Mouse (Mus musculus) heart, postnatal 14 days (tissue): ENCODE measurements at regions not wholly inside any gene's neighbourhood (a gene's known extent, or its start where the extent isn't known, plus 50 kb on each side); places are given as distances from the start of the nearest gene placed in this dataset.
"Not testable (repeated sequence)": the region's sequence is repeated elsewhere in the genome, so short reads cannot be mapped to it uniquely, and the experiment has no call there.

Experiments used
- DNase-seq, 2 experiments: peaks; one replicate each; pipeline ENCODE4 v3.0.0; 2021 to 2022
- intact Hi-C: fragments of 180-260 bp; cut with DNase I; formaldehyde crosslinking; loops from one replicate; pipeline ENCODE4 v1.15.1; 2025

- no peak for DNase-seq
- intact Hi-C loops: no loop called here
Measured at GRCm38 (mm10) chr9:91004214-91004613, 358.0 kb upstream of the Zic4 start.

GRCm38 (mm10) chr9:91040546-91040945, 321.7 kb upstream of the Zic4 start:
- no peak for DNase-seq
- intact Hi-C loops: no loop called here

DNA sequence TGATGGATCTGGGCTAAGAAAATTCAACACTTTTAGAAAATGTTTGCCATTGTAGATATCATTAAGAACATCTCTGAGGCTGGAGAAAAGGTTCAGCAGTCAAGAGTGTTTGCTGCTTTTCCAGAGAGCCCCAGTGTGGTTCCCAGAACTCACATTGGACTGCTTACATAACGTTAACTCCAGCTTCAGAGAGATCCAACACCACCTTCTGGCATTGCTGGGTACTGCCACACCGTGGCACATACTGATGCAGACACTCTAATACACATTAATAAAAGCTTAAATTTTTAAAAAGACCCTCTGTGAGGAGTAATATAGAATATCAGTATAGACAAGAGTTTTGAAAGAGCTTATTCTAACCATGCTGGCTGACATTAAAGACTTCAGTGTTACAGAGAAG, 313.6 kb upstream of the Zic4 start:
- DNase-seq: no peak
- intact Hi-C loops: no loop called here

- no peak for DNase-seq
- intact Hi-C loops: no loop called here
Measured at GRCm38 (mm10) chr9:91053065-91053793, 309.0 kb upstream of the Zic4 start.

GRCm38 (mm10) chr9:91059460-91059859, 302.8 kb upstream of the Zic4 start:
- no peak for DNase-seq
- intact Hi-C loops: no loop called here

DNA sequence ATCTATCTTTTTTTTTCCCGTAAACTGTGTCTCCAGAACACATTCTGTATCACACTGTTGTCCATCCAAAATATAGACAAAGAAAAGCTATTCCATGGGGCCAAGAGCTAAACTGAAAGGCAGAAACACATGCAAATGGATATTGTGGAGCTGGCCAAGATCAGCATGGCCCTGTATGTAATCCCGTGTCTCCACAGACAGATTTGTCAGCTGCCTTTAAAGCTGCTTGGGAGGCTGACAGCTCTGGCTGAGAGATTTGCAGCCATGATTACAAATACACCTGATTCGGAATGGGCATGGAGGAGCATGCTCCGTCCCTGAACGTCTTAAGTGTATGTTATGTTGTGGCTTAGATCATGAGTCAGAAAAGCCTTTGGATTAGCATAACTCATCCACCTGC, 292.7 kb upstream of the Zic4 start:
- intact Hi-C loops: no loop called here
- DNase-seq: no peak

DNA sequence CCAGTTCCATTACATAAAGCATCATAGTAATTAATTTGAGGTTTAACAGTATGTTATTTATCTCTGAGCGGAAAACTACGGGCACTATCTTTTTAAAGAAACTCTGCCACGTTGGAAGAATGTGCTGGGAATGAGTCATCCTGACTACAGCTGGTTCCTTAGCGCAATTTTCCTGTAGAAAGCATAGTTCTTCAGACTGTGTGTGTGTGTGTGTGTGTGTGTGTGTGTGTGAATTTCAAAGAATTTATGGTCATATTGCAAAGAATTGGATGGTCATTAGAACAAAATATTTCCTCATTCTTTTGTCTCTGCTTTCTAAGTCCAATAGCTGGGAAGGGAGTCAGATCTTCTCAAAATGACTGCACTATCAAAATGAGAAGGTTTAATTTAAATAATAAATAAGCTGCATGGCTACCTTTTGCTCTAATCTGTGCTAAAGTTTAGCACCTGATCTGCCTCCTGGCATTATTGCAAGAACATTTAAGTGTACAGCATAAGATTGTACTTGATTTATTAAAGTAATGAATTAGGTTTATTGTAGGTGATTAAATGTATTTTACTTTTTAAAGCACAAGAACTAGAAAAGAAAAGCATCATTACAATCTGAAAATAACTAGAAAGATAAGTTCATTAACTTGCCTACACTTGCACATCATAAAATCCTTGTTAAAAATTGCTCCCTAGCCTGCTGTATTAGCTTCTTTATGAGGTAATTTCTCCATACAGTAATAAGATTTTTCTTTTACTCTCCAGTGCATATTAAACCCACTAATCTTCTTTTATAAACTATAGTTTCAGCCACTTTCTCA, 288.6 kb upstream of the Zic4 start:
- intact Hi-C loops: no loop called here
- DNase-seq: no peak

DNA sequence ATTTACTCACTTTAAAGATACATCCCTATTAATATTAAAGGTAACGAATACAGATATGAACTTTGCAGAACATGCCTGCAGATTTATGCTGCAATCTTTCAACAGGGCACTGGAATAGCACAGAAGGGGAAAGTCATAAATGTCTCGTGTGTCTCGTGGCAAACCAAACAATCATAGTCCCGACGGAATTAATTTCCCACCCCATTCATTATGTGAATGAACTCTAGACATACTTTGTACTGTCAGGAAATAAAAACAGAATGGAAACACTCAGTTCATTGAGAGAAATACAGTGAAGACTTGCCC, 288.1 kb upstream of the Zic4 start:
- intact Hi-C loops: no loop called here

DNA sequence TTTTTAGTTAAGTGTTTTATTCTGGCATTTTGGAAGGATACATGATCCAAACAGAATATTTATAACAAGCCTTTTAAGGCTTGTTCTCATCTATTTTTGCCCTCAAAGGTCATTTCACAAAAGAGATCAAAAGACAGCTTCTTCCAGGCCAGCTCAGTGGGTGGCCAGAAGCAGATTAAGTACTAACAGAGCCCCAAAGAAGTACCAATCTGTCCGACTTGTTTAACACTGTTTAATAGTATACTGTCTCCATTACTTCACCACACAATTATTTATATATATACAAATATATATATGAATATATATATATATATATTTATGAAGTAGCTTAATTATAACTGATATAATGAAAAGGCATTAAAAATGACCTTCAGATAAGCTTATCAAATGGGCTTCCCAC, 284.7 kb upstream of the Zic4 start:
- DNase-seq: no peak
- intact Hi-C loops: no loop called here

More for the DNA sequence above, 288.1 kb upstream of the Zic4 start:
- DNase-seq: no peak

- no peak for DNase-seq
- intact Hi-C loops: no loop called here
Measured at GRCm38 (mm10) chr9:91083791-91084190, 278.4 kb upstream of the Zic4 start.

- no peak for DNase-seq
- intact Hi-C loops: no loop called here
Measured at GRCm38 (mm10) chr9:91085923-91086322, 276.3 kb upstream of the Zic4 start.

DNA sequence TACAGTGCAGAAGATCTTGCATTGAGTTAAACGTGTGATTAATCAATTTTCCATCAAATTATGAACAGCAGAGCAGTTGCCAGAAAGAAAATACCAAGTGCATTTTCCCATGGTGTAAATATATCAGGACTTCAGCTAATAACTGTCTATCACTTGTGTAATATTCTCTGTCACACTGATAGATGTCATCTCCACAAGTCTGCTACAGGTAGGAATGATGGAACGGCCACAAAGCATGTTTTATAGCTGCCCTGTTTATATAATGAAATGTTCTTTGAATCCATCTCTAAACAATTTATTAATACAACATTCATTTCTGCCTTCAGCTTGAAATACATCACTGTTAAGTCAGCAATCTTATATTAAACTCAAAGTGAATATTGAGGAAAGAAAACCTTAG, 272.9 kb upstream of the Zic4 start:
- intact Hi-C loops: no loop called here
- DNase-seq: no peak

DNA sequence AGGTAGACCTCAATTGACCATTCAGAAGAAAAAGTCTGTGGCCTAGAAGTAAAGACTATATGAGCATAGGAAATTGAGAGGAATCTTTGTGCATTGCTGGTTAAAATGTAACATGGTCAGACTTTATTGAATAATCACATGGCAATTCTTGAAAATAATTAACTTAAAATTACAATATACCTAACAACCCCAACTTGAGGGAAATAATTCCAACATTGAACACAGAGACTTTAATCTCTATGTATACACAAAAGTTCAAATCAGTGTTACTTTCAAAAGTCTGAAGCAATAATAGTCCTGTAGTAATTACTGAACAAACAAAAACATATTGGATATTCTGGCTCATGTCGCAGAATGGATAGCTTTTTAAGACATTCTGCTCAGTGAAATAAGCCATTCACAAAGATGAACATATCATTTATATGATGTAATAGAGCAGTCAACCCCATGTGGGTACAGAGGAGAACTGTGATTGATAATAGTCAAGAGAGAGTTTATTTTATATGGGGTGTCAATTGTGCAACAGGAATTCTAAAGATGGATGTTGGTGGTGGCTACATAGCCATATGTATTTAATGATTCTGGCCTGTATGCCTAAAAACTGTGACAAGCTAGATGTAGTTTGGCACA, 270.7 kb upstream of the Zic4 start:
- no peak for DNase-seq
- intact Hi-C loops: no loop called here

DNA sequence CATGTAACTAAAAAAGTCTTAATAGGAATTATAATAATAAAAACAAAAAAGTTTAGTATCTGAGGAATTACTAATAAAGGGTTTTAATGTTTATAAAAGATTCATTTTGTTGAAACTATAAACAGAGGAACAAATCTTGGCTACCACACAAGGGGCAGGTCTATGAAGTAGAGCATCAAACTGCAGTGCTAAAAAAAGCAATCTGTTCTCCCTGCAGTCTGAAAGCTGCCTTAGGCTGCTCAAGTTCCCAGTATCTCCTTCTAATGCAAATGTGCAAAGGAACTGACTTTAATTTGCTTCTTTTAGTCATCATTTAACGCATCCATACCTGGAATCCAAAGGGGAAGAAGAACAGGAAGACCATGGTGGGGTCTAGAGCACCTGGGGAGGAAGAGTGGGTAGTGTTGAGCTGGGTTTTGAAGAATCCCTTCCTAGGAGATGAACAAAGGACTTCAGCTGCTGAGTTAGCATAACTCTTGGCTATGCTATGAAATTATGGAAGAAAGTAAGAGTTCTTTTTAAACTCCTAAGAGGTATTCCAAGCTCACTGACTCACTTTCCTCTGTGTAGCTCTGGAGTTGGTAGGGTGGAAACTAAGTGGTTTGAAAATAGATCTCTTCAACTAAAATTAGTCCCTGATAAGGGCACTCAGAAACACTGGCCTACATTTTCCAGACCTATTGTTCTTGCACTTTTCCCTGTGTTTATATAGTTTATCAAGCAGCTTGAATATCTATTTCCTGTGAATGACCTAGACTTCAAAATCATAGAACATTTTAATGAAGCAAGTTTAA, 260.4 kb upstream of the Zic4 start:
- intact Hi-C loops: no loop called here
- peak in 1 of 2 experiments; percentile 3 for DNase-seq

DNA sequence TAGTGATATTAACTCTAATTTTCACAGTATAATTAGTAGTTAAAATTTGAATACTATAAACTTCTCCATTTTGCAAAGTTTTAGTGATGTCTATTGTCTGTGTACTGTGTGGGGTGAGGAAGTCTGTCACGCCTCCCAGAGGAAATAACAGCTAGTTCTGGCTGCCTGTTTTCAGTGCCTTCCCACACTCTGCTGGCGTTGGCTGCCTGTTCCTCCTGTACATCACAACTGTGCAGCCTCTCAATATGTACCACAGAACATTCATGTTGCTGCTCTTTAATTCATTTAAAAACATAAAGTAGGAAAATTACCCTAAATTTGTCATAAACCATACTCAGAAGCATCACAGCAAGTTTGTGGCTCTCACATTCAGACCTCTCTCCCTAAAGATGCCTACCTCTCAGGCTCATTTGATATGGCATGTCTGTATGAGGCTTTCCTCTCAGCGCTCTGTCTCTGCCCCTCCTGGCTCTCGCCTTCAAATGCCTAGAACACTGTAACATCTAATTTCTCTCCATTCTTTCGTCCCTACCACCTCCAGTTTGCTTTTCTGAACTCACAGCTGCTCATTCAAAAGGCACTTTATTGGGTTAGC, 239.7 kb upstream of the Zic4 start:
- intact Hi-C loops: no loop called here
- no peak for DNase-seq

GRCm38 (mm10) chr9:91123208-91123607, 239.0 kb upstream of the Zic4 start:
- no peak for DNase-seq
- intact Hi-C loops: no loop called here

GRCm38 (mm10) chr9:91126630-91127245, 235.5 kb upstream of the Zic4 start:
- intact Hi-C loops: no loop called here
- no peak for DNase-seq

DNA sequence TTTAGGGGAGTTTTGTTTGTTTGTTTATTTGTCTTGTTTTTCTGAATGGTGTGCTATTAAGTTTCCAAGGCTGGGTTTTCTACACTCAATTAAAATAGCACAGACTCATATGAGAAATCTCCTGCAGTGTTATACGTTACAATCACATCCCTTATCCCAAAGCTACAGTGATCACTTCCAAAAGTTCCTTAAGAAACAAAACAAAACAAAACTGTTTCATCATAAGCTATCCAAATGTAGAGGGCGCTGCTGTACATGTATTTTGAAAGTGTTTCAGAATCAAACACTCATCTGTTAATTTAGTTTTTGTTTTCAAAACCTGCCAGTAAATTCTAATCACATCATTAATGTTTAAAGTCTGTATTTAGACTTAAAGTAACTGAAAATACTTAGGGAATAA, 233.7 kb upstream of the Zic4 start:
- DNase-seq, intact Hi-C loops: not testable (repeated sequence)

GRCm38 (mm10) chr9:91130111-91130720, 232.0 kb upstream of the Zic4 start:
- intact Hi-C loops: no loop called here

More at GRCm38 (mm10) chr9:91130111-91130720, 232.0 kb upstream of the Zic4 start:
- DNase-seq: no peak
